Mouse (Mus musculus): ENCODE measurements at regions not wholly inside any gene's neighbourhood (a gene's known extent, or its start where the extent isn't known, plus 50 kb on each side); places are given as distances from the start of the nearest gene placed in this dataset.

DNA sequence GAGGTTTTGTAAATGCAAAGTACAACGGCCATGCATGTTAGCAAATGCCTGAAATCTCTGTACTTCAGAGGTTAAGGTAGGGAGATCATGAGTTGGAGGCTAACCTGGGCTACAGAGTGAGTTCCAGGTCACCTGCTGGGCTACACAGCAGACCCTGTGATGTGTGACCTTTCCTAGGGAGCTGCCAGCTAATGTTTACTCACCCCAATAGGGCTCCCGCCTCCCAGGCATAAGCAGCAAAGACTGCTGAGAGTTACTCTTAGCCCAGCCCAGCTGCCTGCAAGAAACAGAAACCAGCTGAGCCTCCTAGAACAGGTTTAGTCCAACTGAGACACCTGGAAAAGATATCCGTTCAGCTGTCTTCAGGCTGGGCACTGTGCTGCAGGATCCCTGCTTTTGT, 169.8 kb upstream of the Ralgapa2 start:
- no peaks in the 10 kb centered on the region for H3K27me3 ChIP-seq
- no peak for DNase-seq (ENCODE audit: low read depth, low spot score)
- TF ChIP-seq CTCF (IDR thresholded peaks at IDR 0.05), result no peak
- ChIA-PET POLR2A (no interaction called here), CTCF (interaction anchor here (1.1 to 1.4 kb wide), 2 partner anchors 9 to 38 kb away, joined by 3 to 5 read pairs; no protein-coding TSS in a partner anchor)
- in situ Hi-C loops (cut with MboI; ENCODE audit: low pct_unique_long_range_greater_than_20kb), result no loop called here
- ATAC-seq, result no peak

DNA sequence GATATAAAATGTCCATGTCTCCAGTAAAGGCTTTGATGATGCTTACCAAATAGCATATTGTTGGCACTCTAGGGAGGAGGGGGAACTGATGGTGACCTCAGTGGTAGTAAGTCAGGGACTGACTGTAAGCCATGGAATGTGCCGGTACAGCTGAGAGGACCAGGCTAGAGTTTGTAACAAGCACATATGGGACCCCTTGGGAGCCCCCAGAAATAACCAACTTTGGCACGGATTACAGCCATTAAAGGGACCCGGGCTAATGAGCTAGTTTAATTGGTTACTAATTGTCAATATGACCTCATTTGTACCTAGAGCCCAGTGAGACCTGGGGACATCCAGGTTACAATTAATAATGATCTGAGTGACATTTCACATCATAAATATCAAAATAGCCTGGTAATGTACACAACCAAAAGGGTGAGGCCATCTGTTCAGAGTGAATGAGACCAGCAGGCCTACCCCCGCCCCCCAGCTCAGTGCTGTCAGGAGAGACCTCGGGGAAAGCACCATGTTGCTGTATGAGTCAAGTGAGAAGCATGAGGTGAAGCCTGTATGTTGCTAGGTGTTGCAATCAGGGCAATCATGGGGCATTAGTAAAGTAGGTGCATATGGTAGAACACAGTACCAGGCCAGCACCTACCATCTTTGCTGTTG, 169.7 kb upstream of the Kiz start:
- H3K27me3 ChIP-seq, result peaks cover 2% of the 10 kb centered on the region
- CTCF ChIA-PET, result no interaction called here
- POLR2A ChIA-PET, result no interaction called here
- in situ Hi-C loops (cut with MboI; ENCODE audit: low pct_unique_long_range_greater_than_20kb), result no loop called here
- ATAC-seq (no peak), DNase-seq (ENCODE audit: low read depth, low spot score) (no peak)
- TF ChIP-seq CTCF (IDR thresholded peaks at IDR 0.05), result no peak

DNA sequence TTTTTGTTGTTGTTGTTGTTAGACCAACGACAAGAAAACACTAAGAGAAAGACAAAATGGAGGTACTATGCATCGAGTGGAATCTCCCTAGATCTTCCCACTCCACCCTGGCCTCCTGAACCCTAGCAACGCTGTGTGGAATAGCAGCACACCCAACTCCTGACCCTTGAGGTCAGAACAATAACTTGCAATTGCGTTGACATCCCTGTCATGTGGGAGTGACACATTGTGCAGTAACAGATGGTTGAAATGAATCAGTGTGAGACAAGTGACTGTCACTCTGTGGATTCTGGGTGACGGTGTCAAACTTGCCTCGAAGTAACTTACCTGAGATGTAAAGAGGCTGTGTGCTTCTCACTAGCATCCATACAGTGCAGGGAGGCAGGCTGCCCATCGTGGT, 167.1 kb upstream of the Kiz start:
- H3K27me3 ChIP-seq, result peaks cover 5% of the 10 kb centered on the region
- DNase-seq (ENCODE audit: low read depth, low spot score) (no peak), ATAC-seq (no peak)
- no peak for TF ChIP-seq CTCF (IDR thresholded peaks at IDR 0.05)
- ChIA-PET POLR2A (no interaction called here), CTCF (interaction anchor here (0.9 kb wide), 1 partner anchor 16 kb away, joined by 4 read pairs; no protein-coding TSS in a partner anchor)
- in situ Hi-C loops (cut with MboI; ENCODE audit: low pct_unique_long_range_greater_than_20kb), result no loop called here

DNA sequence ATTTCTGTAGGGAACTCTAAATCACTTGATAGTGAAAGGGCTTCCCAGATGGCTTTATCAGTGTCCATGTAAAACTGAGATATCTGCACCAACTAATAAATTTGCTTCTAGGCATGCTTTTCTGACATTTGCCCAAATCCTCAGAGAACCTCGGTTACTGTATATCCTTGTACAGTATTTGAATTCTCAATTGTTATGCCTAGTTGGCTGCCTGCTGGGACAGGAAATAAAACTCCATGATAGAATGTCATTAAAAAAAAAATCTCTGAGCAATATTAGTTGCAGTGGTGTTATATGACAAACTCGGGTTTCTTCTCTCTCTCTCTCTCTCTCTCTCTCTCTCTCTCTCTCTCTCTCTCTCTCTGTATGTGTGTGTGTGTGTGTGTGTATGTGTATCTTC, 162.2 kb upstream of the Kiz start:
- POLR2A ChIA-PET, result no interaction called here
- CTCF ChIA-PET, result no interaction called here
- in situ Hi-C loops (cut with MboI; ENCODE audit: low pct_unique_long_range_greater_than_20kb), result no loop called here
- no peak for TF ChIP-seq CTCF (IDR thresholded peaks at IDR 0.05)
- ATAC-seq (no peak), DNase-seq (ENCODE audit: low read depth, low spot score) (no peak)
- peaks cover 10% of the 10 kb centered on the region for H3K27me3 ChIP-seq

DNA sequence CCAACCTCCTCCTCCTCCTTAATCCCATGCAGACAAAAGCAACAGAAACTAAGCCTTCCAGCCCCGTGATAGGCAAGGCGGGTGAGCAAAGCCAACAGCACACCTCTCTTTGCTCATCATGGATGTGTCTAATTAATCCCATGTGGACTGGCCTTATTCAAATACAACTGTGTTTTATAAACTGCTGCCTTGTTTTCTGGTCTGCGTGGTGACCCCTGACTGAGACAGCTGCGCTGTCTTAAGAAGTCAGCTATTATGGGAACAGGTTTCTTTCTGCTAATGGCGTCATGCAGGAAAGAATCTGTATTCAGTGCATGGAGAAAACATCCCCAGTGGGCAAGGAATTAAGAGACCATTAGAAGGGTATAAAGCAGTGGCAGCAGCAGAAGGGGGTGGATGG, 161.6 kb upstream of the Kiz start:
- in situ Hi-C loops (cut with MboI; ENCODE audit: low pct_unique_long_range_greater_than_20kb), result no loop called here
- CTCF ChIA-PET, result no interaction called here
- POLR2A ChIA-PET, result no interaction called here
- no peak for DNase-seq (ENCODE audit: low read depth, low spot score)
- H3K27me3 ChIP-seq, result peaks cover 10% of the 10 kb centered on the region
- no peak for ATAC-seq
- no peak for TF ChIP-seq CTCF (IDR thresholded peaks at IDR 0.05)

DNA sequence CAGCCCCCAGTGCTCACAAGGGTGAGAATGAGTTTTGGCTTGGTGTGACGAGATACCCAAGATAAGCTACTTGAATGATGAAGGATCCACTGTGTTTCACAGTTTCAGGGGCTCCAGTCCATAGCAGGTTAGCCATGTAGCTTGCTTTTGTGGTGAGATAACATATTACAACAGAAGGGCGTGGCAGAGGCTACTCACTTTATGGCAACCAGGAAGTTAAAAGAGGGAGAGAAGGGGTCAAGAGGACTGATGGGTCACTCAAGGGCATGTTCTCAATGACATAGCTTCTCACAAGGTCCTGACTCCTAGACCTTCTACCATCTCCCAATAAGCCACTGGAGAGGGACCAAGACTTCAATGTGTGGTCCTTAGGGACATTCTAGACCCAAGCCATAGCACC, 159.4 kb upstream of the Kiz start:
- ChIA-PET POLR2A (no interaction called here), CTCF (interaction anchor here (0.8 kb wide), 1 partner anchor 11 kb away, joined by 3 read pairs; no protein-coding TSS in a partner anchor)
- DNase-seq (ENCODE audit: low read depth, low spot score), result no peak
- peaks cover 5% of the 10 kb centered on the region for H3K27me3 ChIP-seq
- ATAC-seq, result no peak
- in situ Hi-C loops (cut with MboI; ENCODE audit: low pct_unique_long_range_greater_than_20kb), result no loop called here
- no peak for TF ChIP-seq CTCF (IDR thresholded peaks at IDR 0.05)

- TF ChIP-seq CTCF (IDR thresholded peaks at IDR 0.05), result no peak
- ChIA-PET POLR2A (no interaction called here), CTCF (interaction anchor here (0.8 kb wide), 1 partner anchor 10 kb away, joined by 3 read pairs; no protein-coding TSS in a partner anchor)
- in situ Hi-C loops (cut with MboI; ENCODE audit: low pct_unique_long_range_greater_than_20kb), result no loop called here
- peaks cover 5% of the 10 kb centered on the region for H3K27me3 ChIP-seq
- no peak for ATAC-seq
- DNase-seq (ENCODE audit: low read depth, low spot score), result no peak
Measured at GRCm38 (mm10) chr2:146696727-146697126, 158.9 kb upstream of the Kiz start.

DNA sequence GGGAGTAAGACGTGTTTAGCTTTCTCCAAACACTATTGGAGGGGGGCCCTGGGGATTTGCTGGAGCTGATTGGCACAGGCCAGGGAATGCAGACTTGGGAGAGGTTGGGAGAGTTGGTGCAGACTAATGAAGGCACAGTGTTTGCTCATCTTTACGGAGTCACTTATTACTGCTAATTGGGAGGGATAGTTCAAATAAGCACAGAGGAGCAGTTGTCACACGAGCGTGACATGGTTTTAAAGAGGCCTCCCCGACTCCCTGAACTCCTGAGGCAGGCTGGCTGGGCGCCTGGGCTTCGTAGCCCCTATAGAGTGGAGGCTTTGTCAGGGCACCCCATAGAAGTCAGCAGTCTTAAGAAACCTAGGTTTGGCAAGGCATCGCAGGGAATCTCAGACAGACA, 145.0 kb upstream of the Kiz start:
- no peak for DNase-seq (ENCODE audit: low read depth, low spot score)
- CTCF ChIA-PET, result no interaction called here
- in situ Hi-C loops (cut with MboI; ENCODE audit: low pct_unique_long_range_greater_than_20kb), result no loop called here

DNA sequence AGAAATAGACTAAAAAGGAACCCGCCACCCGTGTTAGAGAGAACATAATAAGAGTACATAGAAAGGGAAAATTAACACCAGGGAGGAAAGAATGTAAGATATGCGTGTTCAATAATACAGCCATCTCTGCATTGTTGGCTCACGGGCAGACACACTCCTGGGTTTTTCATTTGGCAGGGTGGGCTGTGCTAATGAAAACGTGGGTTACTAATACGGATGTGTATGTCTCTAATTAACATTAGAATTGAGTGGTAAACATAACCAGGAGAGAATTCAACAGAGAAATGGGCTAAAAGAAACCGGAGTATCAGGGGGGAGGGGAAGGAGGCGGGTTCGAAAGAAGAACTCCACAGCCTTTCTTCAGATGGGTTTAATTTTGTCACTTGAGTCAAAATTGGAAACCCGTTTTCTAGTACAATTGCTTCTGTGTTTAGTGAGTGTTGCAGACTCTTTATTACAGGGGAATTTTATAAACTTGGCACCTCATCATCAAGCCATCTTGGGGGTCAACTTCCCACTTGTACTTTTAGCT, 134.4 kb upstream of the Kiz start:
- CTCF ChIA-PET, result no interaction called here

More for the DNA sequence above, 145.0 kb upstream of the Kiz start:
- ATAC-seq, result no peak
- no peak for TF ChIP-seq CTCF (IDR thresholded peaks at IDR 0.05)
- POLR2A ChIA-PET, result no interaction called here
- H3K27me3 ChIP-seq, result peaks cover 4% of the 10 kb centered on the region

GRCm38 (mm10) chr2:146722351-146723025, 133.2 kb upstream of the Kiz start:
- peaks cover 47% of the 10 kb centered on the region for H3K27me3 ChIP-seq

More for the DNA sequence above, 134.4 kb upstream of the Kiz start:
- TF ChIP-seq CTCF (IDR thresholded peaks at IDR 0.05), result no peak
- POLR2A ChIA-PET, result no interaction called here
- no peak for ATAC-seq
- peaks cover 47% of the 10 kb centered on the region for H3K27me3 ChIP-seq
- no peak for DNase-seq (ENCODE audit: low read depth, low spot score)
- in situ Hi-C loops (cut with MboI; ENCODE audit: low pct_unique_long_range_greater_than_20kb), result no loop called here

DNA sequence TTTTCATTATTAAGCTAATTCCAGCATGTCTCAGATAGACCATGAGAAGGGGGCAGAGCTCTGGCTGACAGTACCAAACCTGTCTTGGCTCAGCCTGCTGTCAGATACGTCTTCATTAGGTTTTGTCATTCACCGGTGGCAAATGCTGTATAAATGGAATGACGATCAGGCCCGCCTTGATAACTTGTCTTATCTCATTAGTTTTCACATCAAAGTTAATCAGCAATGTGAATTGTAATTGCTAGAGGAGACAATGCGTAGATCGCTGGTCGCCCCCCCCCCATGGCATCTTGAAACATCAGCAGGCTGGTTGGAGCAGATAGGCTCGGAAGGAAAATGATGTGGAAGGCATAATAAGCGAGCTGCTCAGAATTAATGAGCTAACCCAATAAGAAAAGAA, 132.5 kb upstream of the Kiz start:
- ATAC-seq, result no peak
- CTCF ChIA-PET, result no interaction called here

More at GRCm38 (mm10) chr2:146722351-146723025, 133.2 kb upstream of the Kiz start:
- CTCF ChIA-PET, result no interaction called here
- POLR2A ChIA-PET, result no interaction called here
- in situ Hi-C loops (cut with MboI; ENCODE audit: low pct_unique_long_range_greater_than_20kb), result no loop called here
- DNase-seq (ENCODE audit: low read depth, low spot score), result no peak
- TF ChIP-seq CTCF (IDR thresholded peaks at IDR 0.05), result no peak
- no peak for ATAC-seq

More for the DNA sequence above, 132.5 kb upstream of the Kiz start:
- DNase-seq (ENCODE audit: low read depth, low spot score), result no peak
- H3K27me3 ChIP-seq, result peaks cover 47% of the 10 kb centered on the region
- TF ChIP-seq CTCF (IDR thresholded peaks at IDR 0.05), result no peak
- POLR2A ChIA-PET, result no interaction called here
- in situ Hi-C loops (cut with MboI; ENCODE audit: low pct_unique_long_range_greater_than_20kb), result no loop called here
